Mouse (Mus musculus): ENCODE results near the gene Glrx5.

GRCm38 (mm10) chr12:104986001-104986400 is 46.5 kb upstream of the Glrx5 start:
- TF ChIP-seq ZC3H11A (IDR thresholded peaks at IDR 0.05; ENCODE audit: low read depth, low read length): no peak
- TF ChIP-seq JUND (IDR thresholded peaks at IDR 0.05; ENCODE audit: low read depth, low read length): no peak
- no peak for TF ChIP-seq POLR2AphosphoS2 (IDR thresholded peaks at IDR 0.05; ENCODE audit: low read length)
- no peak for TF ChIP-seq MXI1 (IDR thresholded peaks at IDR 0.05; ENCODE audit: low read depth, low read length)
- no peak for TF ChIP-seq UBTF (IDR thresholded peaks at IDR 0.05; ENCODE audit: borderline replicate concordance, insufficient read depth, low read depth, low read length)
- TF ChIP-seq CHD2 (IDR thresholded peaks at IDR 0.05; ENCODE audit: low read length): no peak
- TF ChIP-seq POLR2A (IDR thresholded peaks at IDR 0.05; ENCODE audit: control insufficient read depth in 1 of 2, insufficient read depth in 1 of 2, low read depth in 1 of 2, low read length in 2 of 2, poor library complexity in 1 of 2): no peak
- TF ChIP-seq MYB (IDR thresholded peaks at IDR 0.05; ENCODE audit: low read depth, low read length): no peak
